Mouse (Mus musculus) T-cell, adult 2 months (primary cell): Measurements from ENCODE around the gene Tnfrsf21.

Experiments used
- DNase-seq: peaks from one replicate; pipeline ENCODE4 v3.0.0; 2022; ENCODE audit warnings: low spot score

Tnfrsf21 gene

GRCm38 (mm10) chr17:43076801-43077493 is 60.6 kb downstream of the Tnfrsf21 start:
- DNase-seq = no peak

DNA sequence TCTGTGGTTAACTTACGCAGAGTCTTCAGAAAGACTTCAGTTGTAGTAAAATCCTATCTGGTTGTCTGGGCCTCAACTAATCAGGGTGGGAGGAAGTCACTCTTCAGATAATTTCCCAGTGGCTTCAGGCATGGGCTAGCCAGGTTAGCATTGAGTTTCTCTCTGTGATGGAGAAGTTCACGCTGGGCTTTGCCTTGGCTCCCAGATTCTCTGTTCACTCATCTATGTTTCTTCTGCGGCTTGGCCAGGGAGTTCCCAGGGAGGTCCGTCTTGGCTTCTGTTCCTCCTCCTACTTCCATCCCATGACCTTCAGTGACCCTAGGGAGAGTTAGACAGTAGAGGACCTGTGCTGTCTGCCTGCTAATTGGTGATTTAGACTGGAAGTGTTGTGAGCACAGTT is 61.2 kb downstream of the Tnfrsf21 start:
- DNase-seq = no peak

DNA sequence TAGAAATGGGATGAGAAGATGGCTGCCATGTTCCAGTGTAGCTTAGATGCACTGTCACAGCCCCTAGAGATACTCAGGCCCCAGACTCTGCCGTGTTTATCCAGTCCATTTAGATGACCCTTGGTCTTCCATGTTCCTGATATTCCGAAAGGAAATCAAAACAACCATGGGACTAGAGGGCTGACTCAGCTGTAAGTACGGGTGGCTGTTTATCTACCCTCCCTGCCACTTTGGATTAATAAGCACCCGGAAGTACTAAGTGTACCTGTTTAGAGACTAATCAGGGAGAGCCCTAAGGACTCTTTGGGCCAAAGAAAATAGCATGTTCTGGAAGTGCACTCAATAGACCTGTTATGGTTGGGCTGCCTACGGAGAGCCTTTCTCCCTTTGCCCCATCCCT is 64.9 kb downstream of the Tnfrsf21 start:
- no peak for DNase-seq

DNA sequence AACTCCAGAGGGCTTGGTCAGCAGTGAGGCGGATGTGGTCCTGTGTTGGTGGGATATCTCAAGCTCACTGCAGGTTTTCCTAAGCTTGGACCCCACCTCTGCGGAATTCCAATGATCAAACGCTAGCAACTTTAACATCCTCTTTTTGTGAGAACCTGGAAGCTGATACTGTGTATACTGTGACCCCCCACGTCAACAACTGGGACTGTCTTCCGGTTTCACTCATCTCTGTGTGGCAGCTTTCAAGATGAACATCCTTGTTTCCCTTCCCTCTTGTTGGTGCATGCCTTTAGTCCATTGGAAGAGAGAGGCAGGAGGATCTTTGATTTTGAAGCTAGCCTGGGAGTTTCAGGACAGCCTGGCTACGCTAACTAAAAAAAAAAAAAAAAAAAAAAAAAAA is 73.1 kb downstream of the Tnfrsf21 start:
- no peak for DNase-seq

GRCm38 (mm10) chr17:43090948-43091724 is 74.8 kb downstream of the Tnfrsf21 start:
- no peak for DNase-seq

- no peak for DNase-seq
Measured at GRCm38 (mm10) chr17:43092280-43092995, 76.1 kb downstream of the Tnfrsf21 start.

DNA sequence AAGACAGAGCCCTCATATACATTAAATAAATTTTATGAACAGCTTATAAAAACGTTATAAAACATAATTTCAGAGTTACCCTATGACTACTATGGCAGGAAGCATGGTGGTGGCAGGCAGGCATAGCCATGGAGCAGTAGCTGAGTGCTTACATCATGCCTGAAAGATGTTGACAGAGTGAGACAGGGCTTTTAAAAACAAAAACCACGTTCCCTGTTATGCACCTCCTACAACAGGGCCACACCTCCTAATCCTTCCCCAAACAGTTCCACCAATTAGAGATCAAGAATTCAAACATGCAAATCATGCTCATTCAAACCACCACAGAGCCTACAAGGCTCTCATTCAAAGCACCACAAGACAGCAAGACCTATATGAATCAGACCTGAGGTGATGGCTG is 77.9 kb downstream of the Tnfrsf21 start:
- DNase-seq = no peak

DNA sequence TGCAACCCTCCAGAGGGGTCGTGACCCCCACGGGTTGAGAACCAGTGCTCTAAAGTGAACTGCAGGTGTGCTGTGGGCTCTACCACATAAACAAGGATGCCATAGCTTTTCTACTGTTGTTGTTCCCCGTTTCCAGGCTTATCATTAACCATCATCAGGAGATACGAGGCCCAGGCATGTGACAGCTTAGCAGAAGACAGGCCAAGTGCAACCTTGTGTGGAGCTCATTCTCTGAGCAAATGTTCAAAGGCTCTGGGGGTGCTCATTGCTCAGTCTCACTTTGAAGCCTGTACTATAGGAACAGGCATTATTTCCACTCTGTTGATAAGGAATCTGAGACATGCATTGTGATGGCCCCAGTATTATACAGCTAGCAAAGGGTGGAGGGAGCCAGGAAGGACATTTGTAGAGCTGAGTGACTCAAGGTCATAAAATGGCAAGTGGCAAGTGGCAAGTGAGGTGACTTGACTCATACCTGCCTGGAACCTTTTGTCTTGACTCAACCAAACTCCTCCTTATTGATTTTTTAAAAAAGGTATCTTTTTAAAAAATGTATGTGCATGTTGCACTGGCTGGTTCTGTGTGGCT is 80.8 kb downstream of the Tnfrsf21 start:
- DNase-seq = no peak

DNA sequence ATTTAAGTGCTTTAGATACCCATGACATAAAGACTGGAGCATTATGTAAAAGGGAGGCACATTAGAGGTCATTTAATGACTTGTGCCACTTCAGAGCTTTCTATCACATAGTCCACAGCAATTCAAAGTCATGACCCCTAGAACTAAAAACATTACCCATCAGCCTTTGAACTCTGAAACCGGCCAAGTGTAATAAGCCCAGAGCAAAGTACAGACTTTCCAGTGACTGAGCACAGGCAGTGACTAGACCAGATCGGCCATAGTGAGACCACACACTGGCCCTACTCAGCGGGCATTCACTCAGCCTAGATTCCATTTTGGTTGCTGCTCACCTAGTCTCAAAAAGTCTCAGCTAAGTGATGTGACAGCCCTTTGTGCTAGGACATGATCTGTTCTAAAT is 89.8 kb downstream of the Tnfrsf21 start:
- DNase-seq = no peak

- no peak for DNase-seq
Measured at GRCm38 (mm10) chr17:43107338-43107737, 91.0 kb downstream of the Tnfrsf21 start.

- DNase-seq = no peak
Measured at GRCm38 (mm10) chr17:43109501-43109900, 93.1 kb downstream of the Tnfrsf21 start.

- no peak for DNase-seq
Measured at GRCm38 (mm10) chr17:43110168-43110885, 94.0 kb downstream of the Tnfrsf21 start.

DNA sequence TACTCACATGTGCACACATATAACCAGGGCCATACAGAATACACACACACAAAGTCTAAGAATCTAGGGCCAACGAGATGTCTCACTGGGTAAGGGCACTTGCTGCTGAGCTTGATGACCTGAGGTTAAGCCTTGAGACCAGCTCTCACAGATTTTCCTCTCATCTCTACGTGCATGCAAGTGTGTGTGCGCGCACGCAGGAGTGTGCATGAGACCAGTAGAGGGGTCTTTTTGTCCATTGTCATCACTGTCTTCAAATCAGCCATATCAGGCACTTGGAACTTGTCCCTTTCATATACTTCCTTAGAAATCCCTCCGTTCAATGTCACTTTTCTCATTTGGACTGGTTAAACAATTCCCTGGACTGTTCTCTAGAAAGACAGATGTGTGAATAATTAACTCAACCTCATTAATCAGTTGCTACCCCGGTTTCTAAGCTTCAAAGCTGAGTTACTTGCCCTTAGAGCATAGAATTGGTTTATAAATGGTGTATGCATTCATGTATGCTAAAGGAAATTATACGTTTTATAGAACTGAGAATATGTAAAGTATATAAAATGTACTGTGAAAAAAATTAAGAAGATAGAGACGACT is 97.1 kb downstream of the Tnfrsf21 start:
- DNase-seq = no peak

DNA sequence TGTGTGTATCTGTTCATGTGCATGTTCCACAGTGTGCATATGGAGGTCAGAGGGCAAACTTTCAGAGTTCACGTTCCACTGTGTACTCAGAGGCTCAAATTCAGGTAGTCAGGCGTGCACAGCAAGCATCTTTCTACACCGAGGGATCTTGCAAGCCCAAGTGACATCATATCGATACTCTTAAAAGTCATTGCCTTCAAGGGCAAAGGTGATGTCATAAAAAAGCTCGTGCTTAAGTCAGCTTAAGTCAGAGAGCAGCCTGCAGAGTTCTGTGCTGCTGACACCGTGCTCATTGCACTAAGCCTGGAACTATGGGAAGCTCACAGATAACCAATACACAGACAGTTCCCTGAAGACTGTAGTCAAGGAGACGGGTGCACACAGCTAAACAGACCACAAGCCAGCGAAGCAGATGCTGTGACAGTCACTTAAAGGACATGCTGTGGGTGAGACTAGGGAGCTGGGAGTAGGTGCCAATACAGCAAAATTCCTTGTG is 97.8 kb downstream of the Tnfrsf21 start:
- no peak for DNase-seq

DNA sequence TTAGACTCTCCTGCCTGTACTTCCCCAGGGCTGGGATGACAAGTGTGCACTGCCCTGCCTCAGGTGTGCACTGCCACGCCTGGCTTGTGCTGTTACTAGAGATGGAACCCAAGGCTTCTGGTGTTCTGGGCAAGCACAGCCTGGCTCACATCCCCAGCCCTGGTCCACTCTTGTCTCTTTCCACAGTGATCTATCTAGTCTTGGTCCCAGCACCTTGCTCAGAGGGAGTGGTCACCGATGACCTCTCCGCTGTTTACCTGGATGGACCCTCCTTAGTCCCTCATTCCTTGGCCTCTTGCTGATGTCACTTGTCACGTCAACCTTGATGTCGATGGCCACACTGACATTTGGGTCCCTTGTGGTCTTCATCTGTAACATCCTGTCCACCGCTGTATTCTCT is 98.6 kb downstream of the Tnfrsf21 start:
- no peak for DNase-seq

GRCm38 (mm10) chr17:43116748-43117147 is 100.4 kb downstream of the Tnfrsf21 start:
- no peak for DNase-seq

DNA sequence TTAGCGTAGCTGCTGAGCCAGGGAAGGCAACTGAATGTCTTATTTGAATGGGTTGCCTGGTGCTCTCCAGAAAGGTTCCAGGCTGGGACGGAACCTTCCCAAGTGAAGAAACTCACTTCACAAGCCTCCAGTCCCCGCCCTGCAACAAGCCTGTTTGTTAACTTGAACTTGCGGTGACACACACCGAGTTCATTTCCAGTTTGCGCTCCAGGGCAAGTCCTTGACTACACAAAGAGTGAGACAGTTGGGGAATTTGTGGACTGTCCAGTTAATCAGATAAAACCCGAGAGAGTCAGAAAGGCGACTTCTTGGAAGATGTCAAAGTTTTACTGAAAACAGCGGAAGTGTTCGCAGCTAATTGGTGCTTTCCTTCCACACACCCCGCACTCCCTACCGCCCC is 103.1 kb downstream of the Tnfrsf21 start:
- DNase-seq = no peak

- DNase-seq = no peak
Measured at GRCm38 (mm10) chr17:43121096-43121495, 104.7 kb downstream of the Tnfrsf21 start.

DNA sequence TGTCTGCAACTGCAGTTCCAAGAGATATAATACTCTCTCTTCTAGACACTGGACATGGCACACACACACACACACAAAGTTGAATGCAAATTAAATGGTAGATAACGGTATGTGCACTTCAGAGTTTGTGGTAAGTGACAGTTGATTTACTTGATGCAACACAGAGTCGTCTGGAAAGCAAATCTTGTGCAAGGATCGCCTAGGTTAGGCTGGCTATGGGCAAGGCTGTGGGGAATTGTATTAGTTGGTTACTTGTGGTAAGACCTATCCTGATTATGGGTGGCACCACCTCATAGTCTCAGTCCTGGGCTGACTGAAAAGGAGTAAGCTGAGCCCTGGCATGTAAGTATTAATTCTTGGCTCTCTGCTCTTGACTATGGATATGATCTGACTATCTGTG is 112.0 kb downstream of the Tnfrsf21 start:
- DNase-seq = no peak

- DNase-seq = no peak
Measured at GRCm38 (mm10) chr17:43128908-43129533, 112.7 kb downstream of the Tnfrsf21 start.
